Mouse (Mus musculus) fibroblast of lung, adult 2 months (primary cell): ENCODE measurements at regions not wholly inside any gene's neighbourhood (a gene's known extent, or its start where the extent isn't known, plus 50 kb on each side); places are given as distances from the start of the nearest gene placed in this dataset.
A peak's percentile ranks its signal among the peaks of the same experiment; 100 is the strongest.

ENCODE experiments used
- DNase-seq: peaks from one replicate; pipeline ENCODE4 v3.0.0-alpha.2; 2011; ENCODE audit warnings: low read depth

DNA sequence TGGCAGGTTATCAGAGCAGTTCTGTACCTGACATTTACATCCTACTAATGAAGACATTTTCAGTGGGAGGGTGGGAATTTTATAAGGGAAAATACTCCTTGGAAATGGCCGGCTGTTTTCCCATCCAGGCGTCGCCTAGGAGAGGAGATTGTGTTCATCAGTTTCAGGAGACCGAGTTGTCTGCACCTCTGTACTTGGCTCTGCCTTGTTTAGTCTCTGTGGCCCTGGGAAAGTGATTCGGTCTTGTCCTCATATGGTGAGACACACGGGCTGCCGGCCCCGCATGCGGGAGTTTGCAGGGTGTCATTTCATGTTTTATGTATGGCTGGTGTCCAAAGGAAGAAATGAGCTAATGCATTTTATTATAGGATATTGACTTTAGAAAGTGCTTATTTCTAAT lies 287.9 kb downstream of the Cd109 start:
- no peak for DNase-seq

DNA sequence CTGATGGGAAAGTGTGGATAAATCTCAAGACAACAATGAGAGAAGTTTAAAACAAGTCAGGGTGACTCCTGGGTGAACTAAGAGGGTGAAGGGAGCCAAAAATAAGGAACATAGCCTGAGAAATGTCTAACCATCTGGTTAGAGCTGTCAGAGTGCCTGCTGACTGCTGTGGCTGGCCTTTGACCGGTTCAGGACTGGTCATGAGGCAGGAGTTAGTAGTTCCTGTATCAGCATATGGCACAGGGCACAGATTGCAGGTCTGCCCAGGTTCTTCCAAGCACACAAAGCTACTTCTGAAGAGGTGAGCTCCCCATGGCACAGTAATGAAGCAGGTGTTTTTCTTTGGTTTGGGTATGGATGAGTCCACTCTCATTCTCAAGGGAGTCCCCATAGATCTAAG lies 302.0 kb downstream of the Cd109 start:
- no peak for DNase-seq

DNA sequence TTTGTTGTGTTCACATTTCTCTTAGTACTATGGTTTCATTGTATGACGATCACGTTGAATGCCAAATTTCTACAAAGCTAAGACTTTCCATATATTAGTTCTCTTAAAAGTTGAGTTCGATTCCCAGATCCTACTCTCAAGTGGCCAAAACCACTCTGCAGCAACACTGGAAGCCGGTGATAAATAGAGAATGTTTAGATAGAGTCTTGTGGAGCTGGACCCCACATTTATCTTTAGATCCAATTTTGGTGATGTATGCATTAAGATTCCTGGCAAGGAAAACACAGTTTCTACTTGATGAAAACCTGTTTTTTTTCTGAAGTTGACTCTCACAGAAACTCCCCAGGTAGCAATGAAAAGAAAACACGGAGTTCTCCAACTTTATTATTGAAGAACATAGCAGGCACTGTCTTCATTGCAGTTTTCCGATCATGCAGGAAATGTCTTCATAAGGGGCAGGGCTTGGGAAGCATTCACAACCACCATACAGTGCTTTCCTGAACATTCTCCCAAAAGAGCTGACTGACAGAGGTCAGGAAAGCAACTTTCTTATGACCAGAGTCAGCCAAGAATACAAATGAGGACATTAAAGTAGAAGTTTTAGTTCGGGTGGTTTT lies 310.7 kb downstream of the Cd109 start:
- no peak for DNase-seq

DNA sequence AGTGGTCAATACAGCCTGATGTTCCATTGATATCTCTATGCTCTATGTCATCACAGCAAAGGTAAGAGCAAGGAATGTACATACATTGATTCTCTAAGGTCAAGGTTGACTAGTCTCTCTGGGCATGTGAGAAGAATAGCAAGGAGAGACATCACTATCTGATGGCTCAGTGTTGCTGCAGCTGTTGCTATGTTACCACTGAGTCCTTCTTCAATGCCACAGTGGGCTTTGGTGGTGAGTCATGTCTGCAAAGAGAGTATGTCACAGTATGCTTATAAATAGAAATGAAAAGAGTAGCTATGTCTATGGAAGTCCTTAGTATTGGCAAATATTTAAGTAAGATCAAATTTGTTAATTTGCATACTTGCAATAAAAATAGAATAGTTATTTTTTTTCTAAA lies 326.3 kb downstream of the Cd109 start:
- DNase-seq, result no peak

DNA sequence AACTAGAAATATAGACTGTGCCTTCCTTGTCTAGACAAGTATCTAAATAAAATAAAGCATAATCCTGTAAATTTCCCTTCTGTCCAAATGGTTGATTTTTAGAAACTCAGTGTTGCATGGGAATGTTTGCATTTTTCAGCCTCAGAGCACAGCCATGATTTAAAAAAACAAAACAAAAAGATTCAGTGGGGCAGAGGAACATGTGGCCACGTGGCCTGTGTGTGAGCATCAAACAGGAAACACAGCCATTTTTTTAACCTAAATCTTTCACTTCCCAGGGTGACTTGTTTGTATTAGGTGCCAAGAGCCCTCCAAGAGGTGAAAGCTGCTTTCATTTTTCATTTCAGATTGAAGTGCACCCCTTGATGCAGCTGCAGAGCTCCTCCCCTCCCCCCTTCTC lies 349.5 kb downstream of the Cd109 start:
- DNase-seq, result no peak

DNA sequence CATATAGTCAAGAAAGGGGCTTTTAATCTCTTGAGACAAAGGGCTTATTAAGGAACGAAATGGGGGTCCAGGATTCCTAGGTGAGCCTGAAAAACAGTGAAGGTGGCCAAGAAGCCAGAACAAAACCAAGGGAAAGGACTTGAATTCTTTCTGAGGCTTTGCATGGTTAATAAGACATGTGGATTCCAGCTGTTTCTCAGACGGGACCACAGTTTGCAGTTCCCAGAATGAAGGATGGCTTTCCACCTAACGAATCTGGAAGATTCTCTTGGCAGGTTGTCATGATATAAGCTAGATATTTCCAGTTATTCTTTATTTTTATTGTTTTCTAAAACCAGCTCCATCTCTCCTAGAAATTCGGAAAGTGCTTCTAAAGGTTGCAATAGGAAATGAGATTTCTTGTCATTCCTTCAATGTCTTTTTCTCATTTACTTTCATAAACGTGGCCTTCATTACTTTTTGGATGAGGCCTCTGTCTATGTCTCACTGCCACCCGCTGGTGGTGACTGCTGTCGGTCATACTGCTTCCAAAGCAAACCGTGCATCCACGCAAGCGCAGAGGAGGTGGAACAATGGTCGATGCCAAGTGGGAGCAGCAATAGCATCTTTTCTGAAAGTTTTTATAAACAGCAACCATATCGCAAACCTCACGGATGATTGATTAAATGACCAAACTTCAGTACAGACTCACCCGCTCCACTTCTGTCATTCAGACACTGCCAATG lies 350.0 kb downstream of the Cd109 start:
- DNase-seq, result no peak

DNA sequence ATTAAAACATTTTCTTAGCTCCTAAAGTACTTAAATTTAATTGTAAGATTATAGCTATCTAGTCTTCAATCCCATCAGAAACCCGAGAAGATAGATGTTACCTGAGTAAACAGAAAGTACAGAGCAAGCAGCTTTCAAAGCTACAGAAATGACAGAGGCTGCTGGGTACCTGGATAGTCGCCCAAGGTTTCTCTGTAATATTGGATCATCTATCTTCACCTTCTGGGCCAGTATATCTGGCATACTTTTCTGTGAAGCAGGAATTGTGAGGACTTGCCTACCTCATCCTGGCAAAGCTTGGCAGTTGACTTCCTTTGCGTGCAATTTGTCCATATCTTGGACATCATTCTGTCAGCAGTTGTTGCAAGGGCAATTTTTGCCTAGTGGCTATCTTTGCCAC lies 356.4 kb downstream of the Cd109 start:
- DNase-seq, result no peak

DNA sequence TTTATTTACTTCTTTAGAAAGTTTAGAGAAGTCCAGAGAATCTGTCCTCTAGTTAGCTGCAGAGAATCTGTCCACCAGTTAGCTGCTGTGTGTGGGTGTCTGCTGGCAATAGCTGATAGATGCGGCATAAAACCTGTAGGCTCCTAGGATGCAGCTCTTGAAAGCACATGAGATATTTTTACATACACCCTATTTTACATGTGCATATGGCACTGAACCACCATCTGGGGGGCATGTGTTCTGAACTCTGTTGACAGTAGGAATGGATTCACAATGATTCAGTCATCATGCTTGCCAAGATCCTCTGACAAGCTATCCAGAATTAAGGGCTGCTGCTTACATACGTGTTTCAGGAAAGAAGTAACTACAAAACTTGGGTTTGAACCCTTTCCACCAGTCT lies 368.4 kb downstream of the Cd109 start:
- no peak for DNase-seq

DNA sequence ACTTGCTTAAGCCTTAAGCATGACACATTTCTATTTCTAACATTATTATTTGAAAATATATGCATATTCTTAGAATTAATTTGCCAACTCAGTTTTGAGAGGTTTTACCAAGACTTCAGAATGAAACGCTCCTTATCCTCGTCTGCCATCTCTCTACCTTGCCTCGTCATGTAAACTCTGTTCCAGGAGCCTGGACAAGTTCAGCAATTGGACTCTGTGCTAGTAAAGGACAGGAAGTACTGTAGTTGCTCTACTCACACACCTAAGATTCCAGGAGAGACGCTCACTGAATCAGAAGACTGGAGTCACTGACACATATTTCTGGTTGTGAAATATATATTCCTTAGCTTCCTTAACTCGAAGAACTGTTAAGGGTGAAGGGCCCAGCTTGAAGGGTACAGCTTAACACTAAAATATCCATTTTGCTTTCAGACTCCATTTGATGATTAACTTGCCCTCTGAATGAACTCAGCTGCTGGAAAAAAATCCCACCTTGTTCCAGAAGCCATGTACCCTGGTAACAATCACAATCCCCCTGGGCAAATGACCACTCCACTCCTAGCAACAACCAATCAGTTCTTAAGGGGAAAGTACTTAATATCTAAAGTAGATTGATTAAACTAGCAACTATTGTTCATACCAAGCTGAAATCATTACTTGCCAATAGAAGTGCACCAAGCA lies 370.0 kb downstream of the Cd109 start:
- no peak for DNase-seq

DNA sequence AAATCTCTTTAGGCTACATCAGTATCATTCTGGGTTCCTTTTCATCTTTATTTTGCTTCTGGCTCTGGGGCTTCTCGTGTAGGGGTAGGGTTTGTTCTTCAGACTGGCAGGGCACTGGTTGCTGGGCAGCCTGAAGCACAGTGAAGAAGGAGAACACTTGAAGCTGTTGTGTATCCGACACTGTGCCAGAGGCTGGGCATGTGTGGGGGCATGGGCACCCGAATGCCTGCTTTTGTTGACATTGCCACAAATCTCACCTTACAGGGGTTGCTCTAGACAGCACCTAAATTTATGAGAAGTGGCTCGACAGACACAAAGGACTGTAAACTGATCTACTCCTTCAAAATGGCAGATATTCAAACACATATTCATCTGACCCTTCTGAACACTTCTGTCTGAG lies 376.0 kb downstream of the Cd109 start:
- no peak for DNase-seq

DNA sequence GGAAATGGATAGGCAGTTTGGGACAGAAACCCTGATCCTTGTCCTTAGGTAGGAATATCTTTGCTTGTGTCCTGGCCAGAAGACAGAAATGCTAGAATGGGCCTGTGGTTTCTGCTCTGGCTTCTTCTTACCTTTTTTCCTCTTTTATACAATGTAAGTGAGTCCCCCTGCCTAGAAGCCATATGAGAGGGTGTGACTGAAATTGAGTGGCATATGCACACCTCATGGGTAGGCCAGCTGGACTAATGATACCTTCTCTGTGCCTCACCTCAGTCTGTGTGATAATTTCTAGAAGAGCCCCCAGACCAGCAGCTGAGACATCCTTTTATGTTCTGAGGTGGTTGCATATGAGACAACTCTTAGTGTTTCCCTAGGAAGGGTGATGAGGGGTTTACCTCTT lies 385.7 kb downstream of the Cd109 start:
- no peak for DNase-seq

DNA sequence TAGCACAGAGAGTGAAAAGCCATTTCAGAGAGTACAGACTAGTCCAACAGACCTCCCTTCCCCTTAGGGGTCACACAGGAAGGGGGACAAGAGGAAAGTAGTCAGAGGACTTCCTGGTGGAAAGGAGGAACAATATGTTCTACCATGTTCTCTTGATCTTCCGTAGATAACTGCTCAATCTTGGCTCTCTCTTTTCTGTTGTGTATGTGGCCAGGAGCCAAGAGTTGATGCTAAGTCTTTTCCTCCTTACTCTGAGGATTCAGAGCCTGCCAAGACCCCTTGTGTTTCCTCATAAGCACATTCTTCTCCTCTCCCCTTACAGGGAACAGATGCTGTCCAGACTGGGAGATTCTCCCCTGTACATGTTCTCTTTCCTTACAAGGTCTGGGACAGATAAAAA lies 386.6 kb downstream of the Cd109 start:
- no peak for DNase-seq

DNA sequence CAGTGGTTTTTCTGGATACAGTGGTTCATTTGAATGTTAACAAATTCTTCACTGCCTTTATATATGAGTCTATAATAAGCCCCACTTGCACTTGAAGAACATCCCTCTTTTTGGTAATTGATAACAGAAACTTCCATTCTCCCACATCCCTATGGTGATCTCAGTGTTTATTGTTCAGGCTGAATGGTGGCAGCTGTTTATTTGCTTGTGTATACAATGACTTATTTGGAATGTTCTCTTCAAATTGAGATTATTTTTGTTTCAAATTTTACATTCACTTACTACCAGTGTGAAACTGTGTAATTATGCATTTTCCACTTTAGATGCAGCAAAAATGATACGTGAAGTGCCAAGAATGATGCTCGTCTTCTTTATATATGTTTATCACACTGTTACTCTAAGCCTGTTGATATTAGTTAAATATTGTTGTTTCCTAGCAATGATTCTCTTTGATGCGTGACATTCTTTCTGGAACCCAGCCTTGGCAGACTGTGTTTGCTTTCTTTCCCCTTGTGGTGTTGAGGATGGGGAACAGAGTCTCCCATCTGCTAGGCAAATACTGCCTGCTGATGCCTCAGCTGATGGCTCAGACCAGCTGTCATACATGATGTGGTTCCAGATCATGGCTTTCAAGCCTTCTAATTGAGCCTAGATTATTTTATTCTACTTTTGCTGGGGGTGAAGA lies 389.1 kb downstream of the Cd109 start:
- no peak for DNase-seq

DNA sequence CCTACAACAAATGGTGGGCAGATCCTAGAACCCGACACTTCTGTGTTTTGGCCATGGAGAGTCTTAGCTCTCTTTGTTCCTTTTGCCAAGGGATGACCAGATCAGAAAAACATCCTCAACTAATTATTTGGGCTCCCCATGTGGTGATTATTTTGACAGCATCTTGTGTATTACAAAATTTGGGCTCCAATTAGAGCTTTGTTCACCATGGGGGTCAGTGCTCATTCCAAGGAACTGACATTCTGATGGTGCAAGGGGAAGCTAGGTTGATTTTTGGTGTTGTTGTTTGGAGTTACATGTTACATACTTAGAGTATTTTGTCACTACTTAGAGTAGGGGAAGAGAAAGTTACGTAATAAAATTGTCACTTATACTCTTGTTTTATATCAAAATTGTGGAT lies 406.9 kb downstream of the Cd109 start:
- DNase-seq, result no peak

DNA sequence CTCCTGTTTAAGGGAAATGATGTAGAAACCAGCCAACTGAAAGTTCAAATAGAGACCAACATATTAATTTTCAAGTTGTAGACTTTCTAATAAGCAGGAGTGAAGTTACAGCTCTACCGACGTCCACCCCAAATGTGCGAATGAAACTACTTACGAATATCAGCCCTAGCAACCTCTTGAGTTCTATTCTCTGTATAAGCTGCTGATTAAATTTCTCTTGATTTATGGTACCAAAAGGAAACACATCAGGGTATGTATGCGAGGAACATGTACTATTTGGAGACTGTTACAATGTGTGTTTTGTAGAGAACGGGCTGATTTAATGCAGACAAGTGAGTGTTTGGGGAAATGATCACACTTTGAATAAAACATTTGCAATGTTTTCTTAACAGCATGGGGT lies 412.9 kb downstream of the Cd109 start:
- no peak for DNase-seq

DNA sequence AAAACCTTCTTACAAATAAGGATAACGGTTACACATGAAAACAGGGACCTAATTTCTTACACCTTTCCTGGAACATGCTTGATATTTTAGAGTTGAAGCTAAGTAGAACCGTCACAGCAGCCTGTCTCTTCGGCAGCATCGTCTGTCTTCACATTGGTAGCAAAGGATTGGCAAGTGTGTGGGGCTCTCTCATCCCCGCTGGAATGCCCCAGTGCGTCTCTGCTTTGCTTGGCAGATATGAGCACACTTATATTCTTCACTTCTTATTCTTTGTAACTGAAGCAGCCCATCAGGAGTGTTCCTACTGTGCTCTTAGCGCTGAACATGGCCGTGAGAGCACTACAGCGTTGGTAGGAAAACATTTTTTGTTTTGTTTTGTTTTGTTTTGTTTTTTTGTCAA lies 414.1 kb downstream of the Cd109 start:
- DNase-seq, result no peak

DNA sequence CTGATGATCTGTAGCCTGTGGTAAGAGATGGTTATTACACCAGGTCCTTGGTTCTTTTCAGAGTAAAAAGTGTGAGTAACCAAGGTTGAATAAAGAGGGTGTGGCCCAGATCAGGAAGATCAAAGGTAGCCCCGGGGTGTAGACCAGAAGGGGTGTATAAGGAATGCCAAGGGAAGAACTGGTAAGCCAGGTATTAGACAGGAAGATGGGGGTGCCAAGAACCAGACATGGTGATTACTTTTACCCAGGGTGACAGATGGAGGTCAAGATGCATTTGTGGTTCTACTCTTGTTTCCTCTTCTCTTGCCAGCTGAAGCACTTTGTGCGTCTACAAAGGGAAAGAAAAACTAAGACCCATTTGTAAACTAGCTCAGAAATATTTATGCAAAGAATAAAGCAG lies 420.3 kb downstream of the Cd109 start:
- DNase-seq, result no peak

DNA sequence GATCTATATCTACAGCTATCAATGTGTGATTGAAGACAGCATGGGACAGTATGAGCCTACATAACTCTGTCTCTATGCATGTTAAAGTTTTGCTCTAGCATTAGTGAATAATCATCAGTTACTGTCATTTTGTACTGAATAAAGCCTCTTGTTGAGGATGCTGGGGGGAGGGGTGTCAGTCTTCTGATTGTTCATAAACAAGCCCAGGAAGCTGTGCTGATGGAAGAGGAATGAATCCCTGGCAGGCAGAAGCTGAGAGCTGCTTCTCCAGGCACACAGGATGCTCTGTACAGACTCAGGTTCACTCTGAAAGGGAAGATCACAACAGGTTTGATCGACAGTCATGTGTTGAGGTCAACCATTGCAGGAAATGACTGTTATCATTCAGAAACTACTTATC lies 421.7 kb downstream of the Cd109 start:
- no peak for DNase-seq

DNA sequence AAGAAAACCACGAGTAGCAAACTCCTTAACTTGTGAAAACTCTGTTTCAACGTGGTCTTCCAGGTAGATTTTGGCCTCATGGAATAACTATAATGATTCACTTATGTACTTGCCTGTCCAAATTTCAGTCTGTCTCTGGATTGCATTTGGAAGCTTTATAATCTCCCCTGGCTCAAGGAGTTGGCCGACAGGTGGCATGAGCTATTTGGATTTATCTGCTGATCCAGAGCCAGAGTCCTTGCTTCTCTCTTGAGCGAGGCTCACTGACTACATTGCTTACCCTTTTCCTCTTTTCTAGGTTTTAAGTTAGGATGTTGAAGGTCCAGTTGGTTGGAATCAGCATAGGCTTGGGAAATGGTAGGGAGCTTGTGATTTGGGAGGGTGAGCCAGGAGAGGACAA lies 423.6 kb downstream of the Cd109 start:
- DNase-seq, result no peak

DNA sequence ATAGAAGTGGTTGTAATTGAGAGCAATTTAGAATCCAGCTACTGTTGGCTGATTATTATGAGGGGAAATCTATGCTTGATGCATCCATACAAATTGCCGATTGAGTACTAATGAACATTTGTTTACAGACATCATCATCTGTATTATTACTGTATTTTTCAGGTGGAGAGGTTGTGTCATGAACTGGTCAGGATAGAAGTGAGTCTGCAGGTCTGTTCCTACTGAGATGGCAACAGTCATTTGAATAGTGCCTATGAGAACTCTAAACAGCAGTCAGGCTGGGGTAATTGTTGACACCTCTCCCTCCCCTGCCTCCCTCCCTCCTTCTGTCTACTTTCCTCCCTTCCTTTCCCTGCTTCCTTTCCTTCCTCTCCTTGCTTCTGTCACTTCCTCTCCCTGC lies 429.0 kb downstream of the Cd109 start:
- DNase-seq, result no peak

DNA sequence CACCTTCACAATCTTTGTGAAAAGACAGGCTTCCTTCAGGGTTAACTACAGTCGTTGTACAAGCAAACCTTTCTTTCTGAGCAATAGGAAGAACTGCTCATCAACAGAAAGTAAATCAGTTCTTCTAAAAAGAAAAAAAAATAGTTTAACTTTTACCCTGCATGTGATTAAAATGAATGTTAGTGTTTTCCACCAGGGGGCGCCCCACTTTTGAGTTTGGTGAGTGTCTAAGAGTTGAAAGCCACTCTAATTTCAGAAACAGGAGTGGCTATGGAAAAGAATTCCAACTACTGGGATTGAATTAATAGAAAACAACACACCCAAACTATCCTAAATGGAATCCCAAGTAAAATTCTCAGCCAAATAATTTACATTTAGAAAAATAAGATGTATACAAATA lies 430.0 kb downstream of the Cd109 start:
- no peak for DNase-seq

DNA sequence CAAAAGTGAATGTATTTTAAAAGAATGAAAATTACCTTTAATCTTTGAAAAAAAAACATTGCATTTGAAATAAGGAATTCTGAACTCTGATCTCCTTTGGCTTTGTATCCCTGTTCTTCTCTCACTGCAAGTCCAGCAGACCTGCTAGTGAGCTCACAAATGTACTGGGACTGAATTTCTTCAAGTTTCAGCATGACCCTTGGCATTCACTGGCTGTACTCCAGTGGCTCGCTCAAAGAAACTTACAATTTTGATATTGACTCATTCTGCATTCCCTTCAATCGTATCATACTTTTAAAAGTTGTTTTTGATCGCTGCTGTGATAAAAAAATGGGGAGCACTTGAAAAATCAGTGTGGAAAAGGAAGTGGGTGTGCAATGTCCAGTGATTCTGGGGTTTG lies 456.6 kb downstream of the Cd109 start:
- DNase-seq, result peak; percentile 49

DNA sequence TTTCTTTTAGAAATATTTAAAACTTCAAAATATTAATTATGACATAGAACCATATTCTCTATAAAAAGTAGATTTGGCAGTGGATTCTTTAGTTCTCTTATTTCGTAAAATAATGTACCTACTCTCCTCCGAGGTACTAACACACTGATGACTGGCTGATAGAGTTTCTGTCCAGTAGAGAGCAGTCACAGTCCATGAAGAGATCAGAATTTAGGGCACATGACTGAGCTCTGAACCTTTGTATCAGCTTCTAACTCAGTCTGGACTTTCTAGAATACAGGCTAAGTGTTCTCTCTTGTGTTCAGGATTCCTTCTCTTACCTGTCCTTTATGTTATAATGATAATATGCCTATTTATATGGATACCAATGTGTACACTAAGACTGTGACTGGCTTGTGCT lies 494.3 kb downstream of the Cd109 start:
- DNase-seq, result peak; percentile 59
